Mouse (Mus musculus): ENCODE results near the gene Nckipsd. TPM values are rescaled to one million over a fixed set of nuclear protein-coding genes. Genes with fewer than 3 reads are reported as not detected.
A peak's percentile ranks its signal among the peaks of the same experiment; 100 is the strongest.

The Nckipsd gene
- polyA plus RNA-seq (2014; fragmentation: Nextera tagmentation; extraction: Ambion mirVana), result 12.2 and 16.8 TPM in 2 replicates

- Histone ChIP-seq H3K27ac (replicated peaks; ENCODE audit: low read depth, low read length) (no peak within 1 kb of the TSS), H3K4me3 (ENCODE audit: low read depth, low read length) (peak within 1 kb of the TSS; percentile 80), H3K4me1 (ENCODE audit: control insufficient read depth, insufficient read depth, low read length) (peaks cover 9% of the 10 kb centered on the region), H3K36me3 (ENCODE audit: control insufficient read depth, insufficient read depth, low read length) (peaks cover 65% of the 10 kb centered on the region), H3K4me2 (ENCODE audit: low read depth, low read length) (peak within 1 kb of the TSS; percentile 82), H3K9me3 (ENCODE audit: control insufficient read depth, low read length) (no peaks in the 10 kb centered on the region), H3K27me3 (replicated peaks; ENCODE audit: control insufficient read depth, insufficient read depth, low read length) (no peaks in the 10 kb centered on the region), H3K9ac (ENCODE audit: low read depth, low read length) (peak within 1 kb of the TSS; percentile 84)
- DNase-seq (ENCODE audit: low spot score), result peak; percentile 91
- under 1% methylated on average over 39 of the region's 62 CpGs for WGBS
- peak; percentile 87 for ATAC-seq (ENCODE audit: low read depth)
These were observed at the start of gene Nckipsd for GRCm38 (mm10) chr9:108808163-108808665. Gene Nckipsd, plus strand, starts transcription at chr9:108808368.

- no peak overlapping the region for H3K4me2 ChIP-seq (ENCODE audit: low read depth, low read length)
- no peaks in the 10 kb centered on the region for H3K4me1 ChIP-seq (ENCODE audit: control insufficient read depth, insufficient read depth, low read length)
- no peak overlapping the region for H3K27ac ChIP-seq (replicated peaks; ENCODE audit: low read depth, low read length)
- no peak for DNase-seq (ENCODE audit: low spot score)
- H3K9me3 ChIP-seq (ENCODE audit: control insufficient read depth, low read length), result no peaks in the 10 kb centered on the region
- no peak for ATAC-seq (ENCODE audit: low read depth)
- no peak overlapping the region for H3K9ac ChIP-seq (ENCODE audit: low read depth, low read length)
- 95% methylated on average over 20 of the region's 20 CpGs for WGBS
- no peaks in the 10 kb centered on the region for H3K36me3 ChIP-seq (ENCODE audit: control insufficient read depth, insufficient read depth, low read length)
- no peak overlapping the region for H3K4me3 ChIP-seq (ENCODE audit: low read depth, low read length)
- H3K27me3 ChIP-seq (replicated peaks; ENCODE audit: control insufficient read depth, insufficient read depth, low read length), result no peaks in the 10 kb centered on the region
These were observed 49.0 kb upstream of the Nckipsd start for GRCm38 (mm10) chr9:108759121-108759520.

GRCm38 (mm10) chr9:108759805-108760204 is 48.4 kb upstream of the Nckipsd start:
- Histone ChIP-seq H3K9me3 (ENCODE audit: control insufficient read depth, low read length) (no peaks in the 10 kb centered on the region), H3K4me1 (ENCODE audit: control insufficient read depth, insufficient read depth, low read length) (no peaks in the 10 kb centered on the region), H3K27ac (replicated peaks; ENCODE audit: low read depth, low read length) (no peak overlapping the region), H3K4me3 (ENCODE audit: low read depth, low read length) (no peak overlapping the region), H3K9ac (ENCODE audit: low read depth, low read length) (no peak overlapping the region), H3K27me3 (replicated peaks; ENCODE audit: control insufficient read depth, insufficient read depth, low read length) (no peaks in the 10 kb centered on the region), H3K36me3 (ENCODE audit: control insufficient read depth, insufficient read depth, low read length) (no peaks in the 10 kb centered on the region), H3K4me2 (ENCODE audit: low read depth, low read length) (no peak overlapping the region)
- no peak for DNase-seq (ENCODE audit: low spot score)
- no peak for ATAC-seq (ENCODE audit: low read depth)
- WGBS, result 61% methylated on average over 2 of the region's 2 CpGs

- Histone ChIP-seq H3K4me2 (ENCODE audit: low read depth, low read length) (no peak overlapping the region), H3K27ac (replicated peaks; ENCODE audit: low read depth, low read length) (no peak overlapping the region), H3K4me3 (ENCODE audit: low read depth, low read length) (no peak overlapping the region), H3K9me3 (ENCODE audit: control insufficient read depth, low read length) (no peaks in the 10 kb centered on the region), H3K36me3 (ENCODE audit: control insufficient read depth, insufficient read depth, low read length) (no peaks in the 10 kb centered on the region), H3K27me3 (replicated peaks; ENCODE audit: control insufficient read depth, insufficient read depth, low read length) (no peaks in the 10 kb centered on the region), H3K9ac (ENCODE audit: low read depth, low read length) (no peak overlapping the region), H3K4me1 (ENCODE audit: control insufficient read depth, insufficient read depth, low read length) (no peaks in the 10 kb centered on the region)
- ATAC-seq (ENCODE audit: low read depth), result no peak
- DNase-seq (ENCODE audit: low spot score), result no peak
These were observed 46.6 kb upstream of the Nckipsd start for GRCm38 (mm10) chr9:108761561-108761960.

GRCm38 (mm10) chr9:108764971-108765370 is 43.2 kb upstream of the Nckipsd start:
- 68% methylated on average over 10 of the region's 10 CpGs for WGBS
- no peak for ATAC-seq (ENCODE audit: low read depth)
- no peak overlapping the region for H3K9ac ChIP-seq (ENCODE audit: low read depth, low read length)

GRCm38 (mm10) chr9:108776614-108777013 is 31.6 kb upstream of the Nckipsd start:
- Histone ChIP-seq H3K9ac (ENCODE audit: low read depth, low read length) (no peak overlapping the region), H3K4me2 (ENCODE audit: low read depth, low read length) (no peak overlapping the region), H3K9me3 (ENCODE audit: control insufficient read depth, low read length) (peaks cover 11% of the 10 kb centered on the region; the same call in 1 of the 2 replicates), H3K27ac (replicated peaks; ENCODE audit: low read depth, low read length) (no peak overlapping the region), H3K4me3 (ENCODE audit: low read depth, low read length) (no peak overlapping the region), H3K4me1 (ENCODE audit: control insufficient read depth, insufficient read depth, low read length) (no peaks in the 10 kb centered on the region), H3K36me3 (ENCODE audit: control insufficient read depth, insufficient read depth, low read length) (no peaks in the 10 kb centered on the region), H3K27me3 (replicated peaks; ENCODE audit: control insufficient read depth, insufficient read depth, low read length) (no peaks in the 10 kb centered on the region)
- ATAC-seq (ENCODE audit: low read depth) (no peak), DNase-seq (ENCODE audit: low spot score) (no peak)
- WGBS, result 74% methylated on average over 4 of the region's 4 CpGs

More at GRCm38 (mm10) chr9:108764971-108765370, 43.2 kb upstream of the Nckipsd start:
- Histone ChIP-seq H3K4me2 (ENCODE audit: low read depth, low read length) (no peak overlapping the region), H3K4me1 (ENCODE audit: control insufficient read depth, insufficient read depth, low read length) (no peaks in the 10 kb centered on the region), H3K9me3 (ENCODE audit: control insufficient read depth, low read length) (no peaks in the 10 kb centered on the region), H3K27me3 (replicated peaks; ENCODE audit: control insufficient read depth, insufficient read depth, low read length) (no peaks in the 10 kb centered on the region), H3K4me3 (ENCODE audit: low read depth, low read length) (no peak overlapping the region), H3K36me3 (ENCODE audit: control insufficient read depth, insufficient read depth, low read length) (no peaks in the 10 kb centered on the region), H3K27ac (replicated peaks; ENCODE audit: low read depth, low read length) (no peak overlapping the region)
- no peak for DNase-seq (ENCODE audit: low spot score)

GRCm38 (mm10) chr9:108777276-108777675 is 30.9 kb upstream of the Nckipsd start:
- no peak overlapping the region for H3K4me3 ChIP-seq (ENCODE audit: low read depth, low read length)
- no peaks in the 10 kb centered on the region for H3K4me1 ChIP-seq (ENCODE audit: control insufficient read depth, insufficient read depth, low read length)
- H3K27me3 ChIP-seq (replicated peaks; ENCODE audit: control insufficient read depth, insufficient read depth, low read length), result no peaks in the 10 kb centered on the region
- H3K27ac ChIP-seq (replicated peaks; ENCODE audit: low read depth, low read length), result no peak overlapping the region
- WGBS, result 76% methylated on average over 4 of the region's 4 CpGs
- H3K9me3 ChIP-seq (ENCODE audit: control insufficient read depth, low read length), result peaks cover 9% of the 10 kb centered on the region; the same call in 1 of the 2 replicates
- no peak overlapping the region for H3K4me2 ChIP-seq (ENCODE audit: low read depth, low read length)
- H3K36me3 ChIP-seq (ENCODE audit: control insufficient read depth, insufficient read depth, low read length), result no peaks in the 10 kb centered on the region
- ATAC-seq (ENCODE audit: low read depth), result no peak
- DNase-seq (ENCODE audit: low spot score), result no peak
- no peak overlapping the region for H3K9ac ChIP-seq (ENCODE audit: low read depth, low read length)

- ATAC-seq (ENCODE audit: low read depth), result no peak
- Histone ChIP-seq H3K4me2 (ENCODE audit: low read depth, low read length) (no peak overlapping the region), H3K4me3 (ENCODE audit: low read depth, low read length) (no peak overlapping the region), H3K9ac (ENCODE audit: low read depth, low read length) (no peak overlapping the region), H3K36me3 (ENCODE audit: control insufficient read depth, insufficient read depth, low read length) (0 out of 2 replicates have a peak, but pooled peaks cover 1% of the 10 kb centered on the region), H3K27me3 (replicated peaks; ENCODE audit: control insufficient read depth, insufficient read depth, low read length) (no peaks in the 10 kb centered on the region), H3K9me3 (ENCODE audit: control insufficient read depth, low read length) (no peaks in the 10 kb centered on the region), H3K27ac (replicated peaks; ENCODE audit: low read depth, low read length) (no peak overlapping the region), H3K4me1 (ENCODE audit: control insufficient read depth, insufficient read depth, low read length) (peaks cover 12% of the 10 kb centered on the region)
- 61% methylated on average over 5 of the region's 5 CpGs for WGBS
- no peak for DNase-seq (ENCODE audit: low spot score)
These were observed 27.2 kb upstream of the Nckipsd start for GRCm38 (mm10) chr9:108780959-108781358.

- ATAC-seq (ENCODE audit: low read depth) (no peak), DNase-seq (ENCODE audit: low spot score) (no peak)
- no peak overlapping the region for H3K4me2 ChIP-seq (ENCODE audit: low read depth, low read length)
- no peaks in the 10 kb centered on the region for H3K27me3 ChIP-seq (replicated peaks; ENCODE audit: control insufficient read depth, insufficient read depth, low read length)
- no peak overlapping the region for H3K27ac ChIP-seq (replicated peaks; ENCODE audit: low read depth, low read length)
- H3K4me3 ChIP-seq (ENCODE audit: low read depth, low read length), result no peak overlapping the region
- 0 out of 2 replicates have a peak, but pooled peaks cover 7% of the 10 kb centered on the region for H3K36me3 ChIP-seq (ENCODE audit: control insufficient read depth, insufficient read depth, low read length)
- no peaks in the 10 kb centered on the region for H3K9me3 ChIP-seq (ENCODE audit: control insufficient read depth, low read length)
- WGBS, result 52% methylated on average over 4 of the region's 4 CpGs
- no peak overlapping the region for H3K9ac ChIP-seq (ENCODE audit: low read depth, low read length)
- peaks cover 18% of the 10 kb centered on the region for H3K4me1 ChIP-seq (ENCODE audit: control insufficient read depth, insufficient read depth, low read length)
These were observed 26.3 kb upstream of the Nckipsd start for GRCm38 (mm10) chr9:108781891-108782290.
